Mouse (Mus musculus) liver, embryonic 16.5 days (tissue): Measurements from ENCODE around the gene Prox1. TPM values are rescaled to one million over a fixed set of nuclear protein-coding genes. Genes with fewer than 3 reads are reported as not detected.

Source experiments
- ATAC-seq: fragments of 200-750 bp; cut with Nextera tagmentation; 2 replicates; pipeline ENCODE4 v1.8.0; 2017; ENCODE audit warnings: low read depth, mild to moderate bottlenecking, moderate number of reproducible peaks, moderate library complexity
- H3K27ac ChIP-seq: fragments of 300-500 bp; sonication (generic); 2 replicates; pipeline ENCODE4 v1.5.1; 2014; ENCODE audit warnings: mild to moderate bottlenecking, low read length
- H3K27me3 ChIP-seq: fragments of 300-500 bp; sonication (generic); 2 replicates; pipeline ENCODE4 v1.6.1; 2014; ENCODE audit warnings: low read depth, low read length, mixed read lengths; ENCODE audit not compliant: control insufficient read depth, insufficient read depth
- H3K36me3 ChIP-seq: fragments of 300-500 bp; sonication (generic); 2 replicates; pipeline ENCODE4 v1.6.1; 2014; ENCODE audit warnings: mild to moderate bottlenecking; ENCODE audit not compliant: control insufficient read depth, insufficient read depth
- H3K4me1 ChIP-seq: fragments of 300-500 bp; sonication (generic); 2 replicates; pipeline ENCODE4 v1.6.1; 2014; ENCODE audit warnings: low read depth, low read length, mixed read lengths; ENCODE audit not compliant: control insufficient read depth
- H3K4me2 ChIP-seq: fragments of 300-500 bp; sonication (generic); 2 replicates; pipeline ENCODE4 v1.6.1; 2014; ENCODE audit warnings: low read depth, low read length, mixed read lengths
- H3K4me3 ChIP-seq: fragments of 300-500 bp; sonication (generic); 2 replicates; pipeline ENCODE4 v1.5.1; 2014; ENCODE audit warnings: low read depth, mild to moderate bottlenecking, low read length
- H3K9ac ChIP-seq: fragments of 300-500 bp; sonication (generic); 2 replicates; pipeline ENCODE4 v1.6.1; 2014; ENCODE audit warnings: low read depth, low read length
- H3K9me3 ChIP-seq: fragments of 300-500 bp; sonication (generic); replicated peaks from 2 replicates; pipeline ENCODE4 v1.6.1; 2016; ENCODE audit warnings: low read length; ENCODE audit not compliant: control insufficient read depth
- WGBS: fragments of 180-500 bp; shearing (Covaris S2); extraction: QIAGEN DNeasy Blood & Tissue Kit; methylation state at CpG from one replicate; pipeline ENCODE4 v1.1.7; 2014; ENCODE audit not compliant: insufficient replicate concordance; 5-methylcytosine and 5-hydroxymethylcytosine counted together
- polyA plus RNA-seq: library from polyadenylated mRNA; unstranded; fragments of >200 nt; fragmentation: Nextera tagmentation; extraction: Ambion mirVana; gene quantifications from 2 replicates; pipeline ENCODE4 v1.2.1, GENCODE M21; 2015

Gene Prox1
- polyA plus RNA-seq, 1 experiment from 2014 or later, result 7.6 TPM

- WGBS, result 55% methylated on average over 5 of the region's 5 CpGs
- Histone ChIP-seq H3K4me3 (no peak overlapping the region), H3K4me2 (no peak overlapping the region), H3K27ac (no peak overlapping the region), H3K4me1 (no peaks in the 10 kb centered on the region; the same call in none of the 2 replicates), H3K36me3 (no peaks in the 10 kb centered on the region), H3K9ac (no peak overlapping the region), H3K27me3 (no peaks in the 10 kb centered on the region), H3K9me3 (no peaks in the 10 kb centered on the region)
- ATAC-seq, result no peak
Observed at GRCm38 (mm10) chr1:190127878-190128277, 42.6 kb downstream of the Prox1 start.

DNA sequence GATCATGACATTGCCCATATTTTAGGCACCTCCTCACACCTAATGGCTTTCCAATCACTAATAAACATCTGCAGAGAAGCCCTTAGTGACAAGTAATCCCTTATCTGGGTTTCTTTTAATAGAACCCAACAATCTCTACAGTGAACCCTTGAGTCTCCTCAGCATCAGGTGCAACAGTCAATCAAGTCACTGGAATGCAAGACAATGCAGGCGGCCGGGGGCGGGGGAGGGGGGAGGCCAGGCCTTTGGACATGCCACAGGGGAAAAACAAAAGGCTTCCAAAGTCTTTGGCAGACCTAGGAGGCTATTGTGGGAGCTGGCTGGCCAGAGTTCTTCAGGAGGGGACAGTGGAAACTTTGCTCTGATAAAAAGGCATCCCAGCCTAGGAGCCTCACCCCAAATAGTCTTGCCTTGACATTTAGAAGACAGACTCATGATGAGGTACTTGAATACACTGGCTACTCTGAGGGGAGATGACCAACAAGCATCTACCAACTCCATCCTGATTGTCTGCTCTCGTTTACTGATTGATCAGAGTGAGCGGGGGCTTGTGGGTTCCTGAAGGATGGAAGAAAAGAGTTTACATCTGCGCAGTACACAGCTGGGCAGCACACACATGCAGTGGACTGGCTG, 43.2 kb downstream of the Prox1 start:
- ATAC-seq, result no peak
- Histone ChIP-seq H3K27me3 (no peaks in the 10 kb centered on the region), H3K9ac (no peak overlapping the region), H3K27ac (0 out of 2 replicates have a peak overlapping the region, but pooled peaks have one; percentile 25), H3K4me2 (no peak overlapping the region), H3K36me3 (no peaks in the 10 kb centered on the region), H3K4me1 (no peaks in the 10 kb centered on the region; the same call in none of the 2 replicates), H3K4me3 (no peak overlapping the region), H3K9me3 (no peaks in the 10 kb centered on the region)
- 67% methylated on average over 6 of the region's 6 CpGs for WGBS

GRCm38 (mm10) chr1:190124961-190125739, 45.4 kb downstream of the Prox1 start:
- 47% methylated on average over 14 of the region's 14 CpGs for WGBS
- 0 out of 2 replicates have a peak overlapping the region, but pooled peaks have one; percentile 14 for H3K27ac ChIP-seq

DNA sequence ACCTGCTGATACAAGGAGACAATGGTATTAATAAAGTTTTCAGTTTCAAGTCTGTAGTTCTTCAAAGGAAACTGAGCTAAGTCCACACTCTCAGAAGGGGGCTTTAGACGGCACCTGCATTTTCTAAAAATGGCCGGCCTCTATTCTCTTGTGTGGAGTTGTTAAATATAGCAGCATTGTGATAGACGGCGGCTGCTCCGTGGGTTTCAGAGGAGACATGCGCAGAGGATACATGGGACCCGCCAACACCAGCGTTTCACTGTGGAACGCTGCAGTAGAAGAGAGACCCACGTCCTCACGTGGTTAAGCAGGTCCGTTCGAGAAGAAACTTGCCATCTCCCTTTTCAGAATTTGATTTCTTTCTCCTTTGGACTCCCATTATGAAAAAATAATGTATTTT, 47.1 kb downstream of the Prox1 start:
- Histone ChIP-seq H3K27ac (no peak overlapping the region), H3K4me1 (no peaks in the 10 kb centered on the region; the same call in none of the 2 replicates), H3K36me3 (no peaks in the 10 kb centered on the region), H3K9ac (no peak overlapping the region), H3K27me3 (no peaks in the 10 kb centered on the region), H3K4me2 (no peak overlapping the region), H3K9me3 (no peaks in the 10 kb centered on the region), H3K4me3 (no peak overlapping the region)
- ATAC-seq, result no peak
- 76% methylated on average over 13 of the region's 13 CpGs for WGBS

More at GRCm38 (mm10) chr1:190124961-190125739, 45.4 kb downstream of the Prox1 start:
- ATAC-seq, result peak; percentile 73
- Histone ChIP-seq H3K36me3 (no peaks in the 10 kb centered on the region), H3K4me2 (no peak overlapping the region), H3K4me1 (no peaks in the 10 kb centered on the region; the same call in none of the 2 replicates), H3K9ac (no peak overlapping the region), H3K4me3 (no peak overlapping the region), H3K27me3 (no peaks in the 10 kb centered on the region), H3K9me3 (no peaks in the 10 kb centered on the region)

GRCm38 (mm10) chr1:190115985-190116384, 54.5 kb downstream of the Prox1 start:
- Histone ChIP-seq H3K4me3 (no peak overlapping the region), H3K4me2 (no peak overlapping the region), H3K36me3 (no peaks in the 10 kb centered on the region), H3K9me3 (no peaks in the 10 kb centered on the region), H3K27me3 (no peaks in the 10 kb centered on the region), H3K4me1 (no peaks in the 10 kb centered on the region), H3K9ac (no peak overlapping the region), H3K27ac (no peak overlapping the region)
- 65% methylated on average over 1 of the region's 1 CpGs for WGBS
- no peak for ATAC-seq

DNA sequence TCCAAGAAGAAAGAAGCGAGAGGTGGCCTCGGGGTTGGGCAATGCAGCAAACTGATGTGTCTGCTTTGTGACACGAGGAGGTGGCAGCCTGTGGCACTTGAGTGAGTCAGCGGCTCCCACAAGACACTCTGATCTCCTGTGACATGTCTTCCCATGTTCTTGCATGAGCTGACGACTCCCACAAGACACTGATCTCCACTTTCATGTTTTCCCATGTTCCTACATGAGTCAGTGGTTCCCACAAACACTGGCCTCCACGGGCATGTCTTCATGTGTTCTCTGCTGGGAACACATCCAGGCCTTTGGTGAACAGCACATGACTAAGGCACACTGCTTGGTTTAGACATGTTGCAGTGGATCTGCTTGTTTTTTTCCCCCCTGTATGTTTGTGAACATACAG, 58.8 kb downstream of the Prox1 start:
- WGBS, result 49% methylated on average over 6 of the region's 6 CpGs
- Histone ChIP-seq H3K9ac (no peak overlapping the region), H3K9me3 (no peaks in the 10 kb centered on the region), H3K4me2 (no peak overlapping the region), H3K4me3 (no peak overlapping the region), H3K4me1 (no peaks in the 10 kb centered on the region), H3K27ac (no peak overlapping the region), H3K27me3 (no peaks in the 10 kb centered on the region), H3K36me3 (no peaks in the 10 kb centered on the region)
- no peak for ATAC-seq

GRCm38 (mm10) chr1:190107587-190107986, 62.9 kb downstream of the Prox1 start:
- Histone ChIP-seq H3K4me2 (no peak overlapping the region), H3K9ac (no peak overlapping the region), H3K27me3 (no peaks in the 10 kb centered on the region), H3K27ac (no peak overlapping the region), H3K36me3 (no peaks in the 10 kb centered on the region), H3K4me1 (no peaks in the 10 kb centered on the region), H3K9me3 (no peaks in the 10 kb centered on the region), H3K4me3 (no peak overlapping the region)
- peak; percentile 45 for ATAC-seq
- WGBS, result 70% methylated on average over 1 of the region's 1 CpGs

GRCm38 (mm10) chr1:190106674-190107420, 63.7 kb downstream of the Prox1 start:
- Histone ChIP-seq H3K9ac (no peak overlapping the region), H3K4me2 (no peak overlapping the region)

More at GRCm38 (mm10) chr1:190106674-190107420, 63.7 kb downstream of the Prox1 start:
- no peaks in the 10 kb centered on the region for H3K4me1 ChIP-seq
- no peaks in the 10 kb centered on the region for H3K36me3 ChIP-seq
- H3K27ac ChIP-seq, result peak overlapping the region; percentile 79
- no peak overlapping the region for H3K4me3 ChIP-seq
- H3K9me3 ChIP-seq, result no peaks in the 10 kb centered on the region
- H3K27me3 ChIP-seq, result no peaks in the 10 kb centered on the region
- ATAC-seq, result peak; percentile 85
- WGBS, result 47% methylated on average over 16 of the region's 16 CpGs
